Mouse (Mus musculus) forebrain, postnatal 0 days (tissue): ENCODE measurements at regions not wholly inside any gene's neighbourhood (a gene's known extent, or its start where the extent isn't known, plus 50 kb on each side); places are given as distances from the start of the nearest gene placed in this dataset.

ENCODE experiments used
- ATAC-seq: fragments of 200-750 bp; cut with Nextera tagmentation; 2 replicates; pipeline ENCODE4 v1.8.0; 2017; ENCODE audit warnings: mild to moderate bottlenecking, moderate library complexity
- DNase-seq: peaks from one replicate; pipeline ENCODE4 v3.0.0-alpha.2; 2015
- H3K27ac ChIP-seq: fragments of 300-500 bp; sonication (generic); 2 replicates; pipeline ENCODE4 v1.5.1; 2014; ENCODE audit warnings: low read depth, mild to moderate bottlenecking, antibody characterized with exemption, low read length, moderate library complexity, mixed read lengths
- H3K27me3 ChIP-seq: fragments of 300-500 bp; sonication (generic); 2 replicates; pipeline ENCODE4 v1.6.1; 2014; ENCODE audit warnings: mild to moderate bottlenecking, low read length, mixed read lengths; ENCODE audit not compliant: insufficient read depth
- H3K36me3 ChIP-seq: fragments of 300-500 bp; sonication (generic); 2 replicates; pipeline ENCODE4 v1.6.1; 2014; ENCODE audit warnings: mild to moderate bottlenecking, moderate library complexity; ENCODE audit not compliant: insufficient read depth
- H3K4me1 ChIP-seq: fragments of 300-500 bp; sonication (generic); 2 replicates; pipeline ENCODE4 v1.6.1; 2014; ENCODE audit warnings: antibody characterized with exemption; ENCODE audit not compliant: insufficient read depth
- H3K4me2 ChIP-seq: fragments of 300-500 bp; sonication (generic); 2 replicates; pipeline ENCODE4 v1.6.1; 2014; ENCODE audit warnings: low read depth, mild to moderate bottlenecking, moderate library complexity
- H3K4me3 ChIP-seq: fragments of 300-500 bp; sonication (generic); 2 replicates; pipeline ENCODE4 v1.5.1; 2014; ENCODE audit warnings: low read depth, low read length, mixed read lengths
- H3K9ac ChIP-seq: fragments of 300-500 bp; sonication (generic); 2 replicates; pipeline ENCODE4 v1.6.1; 2014; ENCODE audit warnings: mild to moderate bottlenecking
- H3K9me3 ChIP-seq: fragments of 300-500 bp; sonication (generic); 2 replicates; pipeline ENCODE4 v1.6.1; 2016; ENCODE audit warnings: low read length
- CTCF ChIP-seq: sonication (generic); IDR thresholded peaks from 2 replicates; pipeline ENCODE4 v1.5.1; 2016; ENCODE audit warnings: antibody characterized with exemption, control low read depth, low read depth
- WGBS: fragments of 180-500 bp; shearing (Covaris S2); extraction: QIAGEN DNeasy Blood & Tissue Kit; methylation state at CpG from one replicate; pipeline ENCODE4 v1.1.7; 2014; 5-methylcytosine and 5-hydroxymethylcytosine counted together

GRCm38 (mm10) chr12:112295337-112295941 lies 149.4 kb downstream of the Kif26a start:
- ATAC-seq: no peak
- Histone ChIP-seq H3K36me3 (no peaks in the 10 kb centered on the region), H3K27me3 (no peaks in the 10 kb centered on the region), H3K9me3 (no peaks in the 10 kb centered on the region), H3K4me3 (no peak overlapping the region), H3K9ac (no peak overlapping the region), H3K27ac (no peak overlapping the region), H3K4me2 (no peak overlapping the region), H3K4me1 (peaks cover 12% of the 10 kb centered on the region; the same call in 1 of the 2 replicates)
- no peak for DNase-seq
- TF ChIP-seq CTCF: no peak
- 88% methylated on average over 6 of the region's 6 CpGs for WGBS

DNA sequence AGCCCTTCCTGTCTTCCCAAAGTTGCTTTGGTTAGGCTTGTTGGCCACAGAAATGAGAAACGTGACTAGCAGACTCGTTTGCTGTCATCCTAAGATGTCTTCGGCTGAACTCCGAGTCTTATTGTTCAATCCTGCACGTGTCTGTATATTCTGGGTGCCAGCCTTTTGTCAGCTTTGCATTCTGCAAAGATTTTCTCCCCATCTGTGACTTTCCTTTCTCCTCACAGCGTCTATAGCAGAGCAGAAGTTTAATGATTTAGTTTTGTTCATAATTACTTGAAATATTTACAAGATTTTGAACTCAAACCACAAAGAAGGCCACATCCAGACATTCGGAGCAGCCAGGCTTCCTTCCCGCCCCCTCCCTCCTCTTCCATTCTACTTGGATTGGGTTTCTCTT lies 152.5 kb downstream of the Kif26a start:
- 44% methylated on average over 8 of the region's 8 CpGs for WGBS
- Histone ChIP-seq H3K27me3 (no peaks in the 10 kb centered on the region), H3K9me3 (no peaks in the 10 kb centered on the region), H3K4me3 (no peak overlapping the region), H3K4me1 (peaks cover 11% of the 10 kb centered on the region; the same call in 1 of the 2 replicates), H3K36me3 (no peaks in the 10 kb centered on the region), H3K9ac (no peak overlapping the region), H3K4me2 (no peak overlapping the region), H3K27ac (no peak overlapping the region)
- DNase-seq (peak; percentile 60), ATAC-seq (peak; percentile 69; the same call in 1 of the 2 replicates)
- no peak for TF ChIP-seq CTCF

DNA sequence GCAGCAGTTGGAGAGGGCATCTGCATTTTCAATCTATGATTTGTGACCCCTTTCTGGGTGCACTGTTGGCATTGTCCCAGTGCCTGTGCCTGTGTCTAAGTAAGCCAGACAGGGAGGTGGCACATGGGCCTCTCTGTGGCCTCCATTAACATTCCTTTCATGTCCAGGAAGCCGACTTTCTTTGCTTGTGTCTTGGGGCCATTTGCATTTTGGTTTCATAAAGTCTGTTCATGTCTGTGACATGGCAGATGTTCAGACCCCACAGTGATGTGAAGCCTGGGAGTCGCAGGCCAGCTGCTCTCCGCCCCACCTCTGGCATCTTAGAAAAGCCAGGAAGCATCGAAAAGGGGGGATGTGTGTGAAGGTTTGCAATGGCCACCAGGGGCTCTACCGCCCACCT lies 153.1 kb downstream of the Kif26a start:
- DNase-seq: no peak
- H3K9ac ChIP-seq: no peak overlapping the region

GRCm38 (mm10) chr12:112299603-112300002 lies 153.6 kb downstream of the Kif26a start:
- 44% methylated on average over 6 of the region's 6 CpGs for WGBS
- H3K4me3 ChIP-seq: no peak overlapping the region
- H3K4me2 ChIP-seq: no peak overlapping the region
- peaks cover 10% of the 10 kb centered on the region; the same call in 1 of the 2 replicates for H3K4me1 ChIP-seq
- TF ChIP-seq CTCF: no peak
- ATAC-seq (no peak), DNase-seq (no peak)
- no peak overlapping the region for H3K27ac ChIP-seq
- no peak overlapping the region for H3K9ac ChIP-seq
- no peaks in the 10 kb centered on the region for H3K9me3 ChIP-seq
- H3K36me3 ChIP-seq: no peaks in the 10 kb centered on the region
- H3K27me3 ChIP-seq: no peaks in the 10 kb centered on the region

More for the DNA sequence above, 153.1 kb downstream of the Kif26a start:
- no peaks in the 10 kb centered on the region for H3K36me3 ChIP-seq
- peaks cover 10% of the 10 kb centered on the region; the same call in 1 of the 2 replicates for H3K4me1 ChIP-seq
- WGBS: 59% methylated on average over 5 of the region's 5 CpGs
- no peaks in the 10 kb centered on the region for H3K27me3 ChIP-seq
- H3K4me3 ChIP-seq: no peak overlapping the region
- 0 out of 2 replicates have a peak, but pooled peaks have one; percentile 34 for TF ChIP-seq CTCF
- no peak overlapping the region for H3K4me2 ChIP-seq
- no peak overlapping the region for H3K27ac ChIP-seq
- H3K9me3 ChIP-seq: no peaks in the 10 kb centered on the region
- 0 out of 2 replicates have a peak, but pooled peaks have one; percentile 3 for ATAC-seq

GRCm38 (mm10) chr12:112300125-112300524 lies 154.1 kb downstream of the Kif26a start:
- DNase-seq (no peak), ATAC-seq (no peak)
- no peaks in the 10 kb centered on the region for H3K9me3 ChIP-seq
- no peak overlapping the region for H3K27ac ChIP-seq
- TF ChIP-seq CTCF: no peak
- no peaks in the 10 kb centered on the region for H3K27me3 ChIP-seq
- H3K9ac ChIP-seq: no peak overlapping the region
- WGBS: 70% methylated on average over 4 of the region's 4 CpGs
- peaks cover 10% of the 10 kb centered on the region; the same call in 1 of the 2 replicates for H3K4me1 ChIP-seq
- H3K4me2 ChIP-seq: no peak overlapping the region
- no peaks in the 10 kb centered on the region for H3K36me3 ChIP-seq
- no peak overlapping the region for H3K4me3 ChIP-seq

DNA sequence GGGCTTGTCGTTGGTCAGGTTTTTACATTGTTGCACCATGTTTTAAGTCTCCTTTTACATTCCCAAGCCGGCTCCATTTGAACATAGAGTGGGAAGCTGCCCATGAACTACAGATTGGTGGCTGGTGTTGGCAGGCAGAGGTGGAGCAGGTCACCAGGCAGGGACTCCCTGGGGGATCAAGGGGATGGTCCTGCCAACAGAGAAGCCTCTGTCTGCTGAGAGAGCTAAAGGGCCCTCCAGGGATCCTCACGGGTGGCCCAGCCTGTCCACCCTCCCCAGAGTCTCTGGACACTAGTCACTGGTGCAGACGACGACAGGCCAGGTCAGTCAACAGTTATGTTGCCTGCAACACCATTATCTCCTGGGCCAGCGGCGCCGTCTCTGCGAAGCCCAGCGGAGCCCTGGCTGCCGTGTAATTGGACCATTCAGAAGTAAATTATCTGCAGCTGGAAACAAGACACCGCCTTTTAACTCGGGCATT lies 155.4 kb downstream of the Kif26a start:
- Histone ChIP-seq H3K4me2 (no peak overlapping the region), H3K9ac (no peak overlapping the region), H3K4me3 (no peak overlapping the region), H3K9me3 (no peaks in the 10 kb centered on the region), H3K4me1 (peaks cover 10% of the 10 kb centered on the region; the same call in 1 of the 2 replicates), H3K36me3 (no peaks in the 10 kb centered on the region), H3K27ac (no peak overlapping the region), H3K27me3 (no peaks in the 10 kb centered on the region; the same call in 1 of the 2 replicates)
- ATAC-seq: no peak
- WGBS: 30% methylated on average over 13 of the region's 13 CpGs
- no peak for TF ChIP-seq CTCF
- no peak for DNase-seq

- ATAC-seq: no peak
- Histone ChIP-seq H3K4me2 (no peak overlapping the region), H3K9me3 (no peaks in the 10 kb centered on the region), H3K9ac (no peak overlapping the region), H3K4me1 (peaks cover 10% of the 10 kb centered on the region; the same call in 1 of the 2 replicates), H3K4me3 (no peak overlapping the region), H3K27ac (no peak overlapping the region), H3K27me3 (no peaks in the 10 kb centered on the region; the same call in 1 of the 2 replicates), H3K36me3 (no peaks in the 10 kb centered on the region)
- no peak for DNase-seq
- WGBS: 31% methylated on average over 8 of the region's 8 CpGs
- TF ChIP-seq CTCF: no peak
Observed at GRCm38 (mm10) chr12:112301929-112302328, 155.9 kb downstream of the Kif26a start.
